Mouse (Mus musculus): ENCODE measurements around the gene Prmt7. TPM values are rescaled to one million over a fixed set of nuclear protein-coding genes. Genes with fewer than 3 reads are reported as not detected.

The Prmt7 gene
- polyA plus RNA-seq (2014; fragmentation: Illumina TruSeq; extraction: RNeasy Lipid Tissue Mini Kit (QIAGEN cat#74804); ENCODE audit: insufficient read depth, low read depth, low replicate concordance): 9.5 TPM

GRCm38 (mm10) chr8:106210821-106211345, at the start of gene Prmt7, which contains the start of gene Slc7a6os:
Gene Prmt7, plus strand, starts transcription at chr8:106210936.
Gene Slc7a6os, minus strand, starts transcription at chr8:106210935.

GRCm38 (mm10) chr8:106168356-106169016, 42.2 kb upstream of the Prmt7 start, which contains the start of gene Slc7a6:
Gene Slc7a6, plus strand, starts transcription at chr8:106168857.

Other genes with a start within 250 kb of the Prmt7 start
- gene Slc12a4, start 244.8 kb upstream of the Prmt7 start, polyA plus RNA-seq (2014; fragmentation: Illumina TruSeq; extraction: RNeasy Lipid Tissue Mini Kit (QIAGEN cat#74804); ENCODE audit: insufficient read depth, low read depth, low replicate concordance): 21.9 TPM
- not detected for gene Dpep3, start 231.5 kb upstream of the Prmt7 start, polyA plus RNA-seq (2014; fragmentation: Illumina TruSeq; extraction: RNeasy Lipid Tissue Mini Kit (QIAGEN cat#74804); ENCODE audit: insufficient read depth, low read depth, low replicate concordance)
- gene Dus2, start 219.6 kb upstream of the Prmt7 start, polyA plus RNA-seq (2014; fragmentation: Illumina TruSeq; extraction: RNeasy Lipid Tissue Mini Kit (QIAGEN cat#74804); ENCODE audit: insufficient read depth, low read depth, low replicate concordance): 7.0 TPM
- gene Dpep2nb, start 205.0 kb upstream of the Prmt7 start, polyA plus RNA-seq (2014; fragmentation: Illumina TruSeq; extraction: RNeasy Lipid Tissue Mini Kit (QIAGEN cat#74804); ENCODE audit: insufficient read depth, low read depth, low replicate concordance): not detected
- 4.4 TPM for gene Ddx28, start 199.1 kb upstream of the Prmt7 start, polyA plus RNA-seq (2014; fragmentation: Illumina TruSeq; extraction: RNeasy Lipid Tissue Mini Kit (QIAGEN cat#74804); ENCODE audit: insufficient read depth, low read depth, low replicate concordance)
- gene Nfatc3, start 152.1 kb upstream of the Prmt7 start, polyA plus RNA-seq (2014; fragmentation: Illumina TruSeq; extraction: RNeasy Lipid Tissue Mini Kit (QIAGEN cat#74804); ENCODE audit: insufficient read depth, low read depth, low replicate concordance): 10.7 TPM
- gene Esrp2, start 74.0 kb upstream of the Prmt7 start, polyA plus RNA-seq (2014; fragmentation: Illumina TruSeq; extraction: RNeasy Lipid Tissue Mini Kit (QIAGEN cat#74804); ENCODE audit: insufficient read depth, low read depth, low replicate concordance): 11.1 TPM
- gene Pla2g15, start 60.5 kb upstream of the Prmt7 start, polyA plus RNA-seq (2014; fragmentation: Illumina TruSeq; extraction: RNeasy Lipid Tissue Mini Kit (QIAGEN cat#74804); ENCODE audit: insufficient read depth, low read depth, low replicate concordance): 26.8 TPM
- 6.6 TPM for gene Slc7a6, start 42.1 kb upstream of the Prmt7 start, polyA plus RNA-seq (2014; fragmentation: Illumina TruSeq; extraction: RNeasy Lipid Tissue Mini Kit (QIAGEN cat#74804); ENCODE audit: insufficient read depth, low read depth, low replicate concordance)
- gene Slc7a6os, start within 50 bp of the Prmt7 start, polyA plus RNA-seq (2014; fragmentation: Illumina TruSeq; extraction: RNeasy Lipid Tissue Mini Kit (QIAGEN cat#74804); ENCODE audit: insufficient read depth, low read depth, low replicate concordance): 24.3 TPM
- 1.6 TPM for gene Smpd3, start 127.1 kb downstream of the Prmt7 start, polyA plus RNA-seq (2014; fragmentation: Illumina TruSeq; extraction: RNeasy Lipid Tissue Mini Kit (QIAGEN cat#74804); ENCODE audit: insufficient read depth, low read depth, low replicate concordance)
- gene Zfp90, start 204.4 kb downstream of the Prmt7 start, polyA plus RNA-seq (2014; fragmentation: Illumina TruSeq; extraction: RNeasy Lipid Tissue Mini Kit (QIAGEN cat#74804); ENCODE audit: insufficient read depth, low read depth, low replicate concordance): 4.6 TPM

Measured in lung, adult 10 weeks (tissue).